Mouse (Mus musculus) adrenal gland, postnatal 10 days (tissue): ENCODE data around the gene Grb7. TPM values are rescaled to one million over a fixed set of nuclear protein-coding genes. Genes with fewer than 3 reads are reported as not detected.

ENCODE experiments used
- DNase-seq: peaks from one replicate; pipeline ENCODE4 v3.0.0; 2021; ENCODE audit warnings: mixed read lengths
- total RNA-seq, 2 experiments: library from RNA; stranded (reverse); gene quantifications; 2 replicates each; pipeline ENCODE4 v1.2.3; 2021

Gene Grb7
- total RNA-seq, 2 experiments from 2014 or later = 6.9 to 11.1 TPM

DNA sequence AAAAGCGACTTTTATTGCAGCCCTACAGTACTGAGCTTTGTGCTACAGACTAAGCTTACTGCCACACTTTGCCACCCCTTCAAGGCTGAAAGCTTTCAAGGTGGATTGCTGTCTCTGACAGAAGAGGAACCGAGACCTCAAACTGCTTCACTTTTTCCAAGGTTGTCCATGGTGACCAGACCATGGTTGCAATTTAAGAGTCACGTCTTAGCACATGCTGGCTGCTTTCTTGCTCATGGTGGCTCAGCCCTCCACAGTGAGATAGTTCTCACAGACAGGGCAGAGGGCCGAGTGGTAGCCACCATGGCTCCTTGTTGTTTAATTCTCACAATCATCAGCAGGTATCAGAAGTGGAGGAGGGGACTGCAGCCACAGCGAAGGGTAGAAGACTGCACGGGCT is 24.6 kb downstream of the Grb7 start:
- no peak for DNase-seq

DNA sequence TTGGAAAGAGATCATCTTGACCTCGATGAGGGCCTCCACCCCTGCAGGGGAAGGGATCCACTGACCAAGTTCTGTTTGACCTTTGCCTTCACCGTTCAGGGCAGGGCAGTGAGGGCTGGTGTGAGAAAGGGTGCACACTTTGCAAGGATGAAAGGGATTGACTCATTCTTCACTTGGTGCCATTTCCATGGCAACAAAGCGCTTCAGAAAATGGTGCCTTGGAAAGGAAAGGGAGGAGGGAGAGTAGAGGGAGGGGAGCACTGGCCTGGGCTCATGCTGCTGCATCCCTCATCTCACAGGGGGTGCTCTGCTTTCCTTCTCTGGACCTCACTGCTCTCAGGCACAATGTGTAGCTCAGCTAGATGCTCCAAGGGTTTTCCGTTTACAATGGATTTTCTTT is 26.5 kb downstream of the Grb7 start:
- DNase-seq = no peak

DNA sequence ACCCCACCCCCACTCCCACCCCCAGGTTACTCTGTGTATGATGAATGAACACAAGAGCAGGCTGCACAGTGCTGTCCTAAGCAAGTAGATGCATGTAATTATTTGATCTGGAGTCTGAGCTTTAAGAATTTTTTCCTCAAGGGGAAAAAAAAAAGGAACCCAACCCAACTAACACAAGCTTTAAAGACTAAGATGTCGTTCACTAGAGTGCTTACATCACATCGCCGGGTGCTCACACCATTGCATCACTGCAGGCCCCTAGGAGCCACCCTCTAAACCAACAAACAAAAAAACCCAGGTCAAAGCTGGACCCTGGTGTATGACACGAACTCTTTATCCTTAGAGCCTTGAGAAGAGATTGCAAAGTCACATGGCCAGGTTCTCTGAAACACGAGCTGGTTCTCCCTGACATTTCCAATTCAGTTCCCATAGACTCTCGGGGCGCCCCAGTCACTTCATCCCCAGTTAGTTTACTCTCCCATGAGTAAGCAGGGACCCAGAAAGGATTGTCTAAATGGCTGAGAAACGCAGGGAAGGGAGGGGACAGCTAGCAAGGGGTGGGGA is 27.8 kb downstream of the Grb7 start:
- DNase-seq = no peak

DNA sequence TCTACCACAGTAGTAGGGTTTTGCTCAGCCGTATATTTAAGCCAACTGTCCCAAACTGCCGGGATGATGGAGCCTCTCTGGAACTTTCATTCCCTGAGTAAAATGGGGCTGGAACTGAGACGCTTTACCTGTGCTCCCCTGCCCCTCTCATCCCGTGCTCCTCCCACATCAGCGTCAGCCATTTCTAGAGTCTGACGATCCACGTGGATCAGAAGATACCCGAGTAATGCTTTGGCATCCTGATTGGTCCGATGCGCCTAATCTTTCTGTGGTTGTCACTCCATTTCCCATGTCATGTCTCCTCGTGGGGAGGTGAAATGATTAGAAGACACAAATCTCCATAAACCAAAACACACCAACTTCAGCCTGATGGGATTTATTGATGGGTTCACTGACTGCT is 28.8 kb downstream of the Grb7 start:
- DNase-seq = no peak

DNA sequence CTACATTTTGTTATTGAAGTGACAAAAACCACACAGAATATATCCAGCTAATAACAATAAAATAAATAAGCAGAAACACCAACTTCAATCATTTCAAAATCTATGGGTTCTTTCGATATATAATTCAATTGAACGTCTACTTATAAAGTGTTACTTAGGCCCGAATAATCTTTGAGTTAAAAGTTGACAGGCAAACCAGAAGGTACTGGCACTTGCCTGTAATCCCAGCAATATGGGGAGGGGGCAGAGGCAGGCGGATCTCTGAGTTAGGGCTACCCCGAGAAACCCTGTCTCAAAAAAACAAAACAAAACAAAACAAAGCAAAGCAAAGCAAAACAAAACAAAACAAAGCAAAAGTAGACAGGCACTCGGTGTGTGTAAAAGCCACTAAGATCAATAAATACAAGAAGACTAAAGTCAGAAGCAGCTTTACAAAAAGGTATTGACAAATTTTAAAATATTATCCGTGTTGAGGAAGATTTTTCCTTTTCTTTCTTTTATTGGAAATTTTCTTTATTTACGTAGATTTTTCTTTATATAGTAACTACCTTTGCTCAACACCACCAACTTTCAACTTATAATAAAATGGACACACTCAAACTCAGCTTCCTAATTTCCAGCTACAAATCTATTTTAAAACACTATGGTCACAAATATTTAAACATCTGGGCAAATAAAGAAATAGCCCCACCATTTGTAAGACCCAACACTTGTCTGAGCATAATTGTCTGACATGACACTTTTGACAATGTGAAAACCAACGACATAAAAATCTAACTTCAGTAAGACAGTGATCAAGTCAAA is 29.6 kb downstream of the Grb7 start:
- no peak for DNase-seq

DNA sequence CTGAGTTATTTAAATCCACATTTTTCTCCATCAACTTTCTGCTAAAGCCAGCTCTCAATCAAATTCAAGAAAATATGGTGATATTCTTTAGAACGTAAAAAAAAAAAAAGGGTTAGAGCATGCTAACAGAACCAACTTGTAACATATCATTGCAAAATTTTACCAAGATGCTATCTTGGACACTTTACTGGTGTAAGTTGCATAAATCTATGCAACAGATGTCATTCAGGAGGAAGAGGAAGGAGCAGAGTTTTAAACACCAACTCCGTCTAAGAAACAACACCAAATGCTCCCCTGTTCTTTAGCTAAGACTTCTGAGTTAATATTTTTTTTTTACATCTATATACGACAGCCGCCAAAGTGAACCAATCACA is 30.2 kb downstream of the Grb7 start:
- DNase-seq = no peak

DNA sequence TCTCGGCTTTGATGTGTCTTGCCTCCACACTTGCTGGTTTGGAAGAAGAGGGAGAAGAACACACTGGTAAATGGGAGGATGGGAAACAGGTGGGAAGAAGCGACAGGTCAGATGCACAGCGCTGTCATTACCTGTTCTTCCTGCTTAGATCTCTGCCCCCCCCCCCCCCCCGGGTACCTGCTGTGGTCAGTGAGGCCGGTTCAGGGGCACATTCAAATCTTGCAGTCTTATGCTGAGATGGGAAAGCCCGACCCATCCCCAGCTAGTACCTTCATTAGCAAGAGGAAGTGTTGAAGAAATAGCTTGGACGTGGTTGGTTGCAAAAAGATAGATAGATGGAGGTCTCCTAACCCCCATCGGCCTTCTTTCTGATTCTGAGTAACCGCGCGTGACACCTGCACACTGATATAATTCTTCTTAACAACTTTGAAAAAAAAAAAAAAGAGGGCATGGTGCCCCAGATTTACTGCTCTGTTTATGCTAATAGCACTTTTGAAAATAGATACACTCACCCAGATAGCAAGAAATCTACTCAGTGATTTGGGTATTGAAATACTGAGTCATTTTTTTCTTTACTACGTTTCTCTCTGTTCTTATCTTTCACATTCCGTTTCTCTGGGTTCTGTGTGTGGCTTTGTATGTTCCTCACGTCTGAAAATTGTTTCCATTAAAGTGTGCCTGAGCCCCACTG is 31.0 kb downstream of the Grb7 start:
- no peak for DNase-seq

DNA sequence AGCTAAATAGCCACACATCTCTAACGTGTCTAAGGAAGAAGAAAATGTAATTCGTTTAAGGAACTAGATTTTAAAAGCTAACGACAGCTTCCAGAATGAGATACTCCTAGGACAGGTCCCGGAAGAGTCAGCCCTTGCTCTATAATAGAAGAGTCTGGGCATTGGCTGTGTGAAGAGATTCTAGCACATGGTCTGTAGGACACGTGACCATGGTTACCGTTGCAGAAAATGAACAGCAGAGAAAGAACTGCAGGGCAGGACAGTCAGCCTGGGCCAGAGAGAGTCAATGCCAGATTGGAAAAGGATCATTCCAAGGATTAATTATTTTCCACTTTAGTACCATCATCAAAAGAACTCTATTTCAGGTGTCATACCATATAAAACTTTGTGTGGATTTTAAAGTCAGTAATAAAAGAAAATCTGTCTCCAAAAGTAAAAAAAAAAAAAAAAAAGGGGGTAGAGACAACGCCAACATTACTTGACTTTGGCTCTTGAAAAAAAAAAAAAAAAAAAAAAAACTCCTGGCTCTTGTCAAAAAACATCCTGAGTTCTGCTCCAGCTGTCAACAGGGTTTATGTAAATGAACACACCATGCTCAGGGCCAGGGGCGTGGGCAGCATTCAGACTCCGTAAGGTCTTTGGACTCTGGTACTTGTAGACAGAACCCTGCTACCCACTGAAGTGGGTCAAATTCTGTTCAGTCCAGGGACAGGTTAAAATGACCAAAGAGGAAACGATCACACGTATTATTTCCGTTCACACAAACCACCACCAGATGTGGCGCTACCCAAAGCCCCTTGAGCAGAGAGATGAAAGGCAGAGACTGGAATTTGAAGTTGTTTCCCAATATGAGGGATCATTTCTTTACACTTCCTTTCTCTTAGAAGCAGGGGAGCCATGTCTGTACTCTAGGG is 33.1 kb downstream of the Grb7 start:
- DNase-seq = no peak

DNA sequence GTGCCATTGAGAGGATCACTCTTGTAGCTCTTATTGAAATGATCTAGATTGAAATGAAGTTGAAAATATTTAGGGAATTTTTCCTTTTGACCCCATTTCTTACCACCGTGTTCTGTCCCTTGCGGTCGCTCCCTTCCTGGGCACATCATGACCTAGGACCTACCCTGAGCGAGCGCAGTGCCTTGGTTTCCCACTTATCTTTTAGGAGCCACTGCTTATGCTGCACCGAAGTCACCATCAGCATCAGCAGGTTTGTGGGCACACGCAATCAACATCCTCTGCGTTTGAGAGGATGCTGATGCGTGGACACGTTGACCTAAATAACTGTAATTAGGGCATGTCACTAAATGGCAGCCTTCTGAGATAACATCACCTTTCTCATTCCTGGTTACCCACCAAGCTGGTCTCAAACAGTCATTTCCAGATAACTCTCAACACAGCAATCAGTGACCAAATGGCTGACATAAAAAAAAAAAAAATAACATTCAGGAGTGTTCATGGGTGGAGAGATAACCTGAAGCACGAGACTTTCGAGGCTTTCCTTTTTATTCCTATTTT is 33.8 kb downstream of the Grb7 start:
- DNase-seq = no peak

DNA sequence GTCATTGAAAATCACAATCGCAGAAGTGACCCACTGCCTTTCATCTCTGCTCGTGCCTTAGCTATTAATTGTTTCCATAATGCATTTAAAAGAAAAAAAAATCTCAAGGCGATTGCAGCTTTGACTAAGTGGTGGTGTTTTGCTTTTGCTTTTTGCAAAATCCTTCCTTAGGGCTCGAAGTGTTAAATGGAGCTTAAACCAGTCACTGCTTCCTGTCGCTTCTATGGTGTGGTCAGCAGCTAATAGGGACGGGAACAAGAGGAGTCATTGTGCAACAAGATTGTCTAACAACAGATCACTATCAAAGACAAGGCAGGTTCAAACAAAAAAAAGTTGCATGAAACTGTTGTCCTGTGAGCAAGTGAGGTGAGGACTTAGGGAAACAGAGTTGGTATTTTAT is 35.0 kb downstream of the Grb7 start:
- no peak for DNase-seq

DNA sequence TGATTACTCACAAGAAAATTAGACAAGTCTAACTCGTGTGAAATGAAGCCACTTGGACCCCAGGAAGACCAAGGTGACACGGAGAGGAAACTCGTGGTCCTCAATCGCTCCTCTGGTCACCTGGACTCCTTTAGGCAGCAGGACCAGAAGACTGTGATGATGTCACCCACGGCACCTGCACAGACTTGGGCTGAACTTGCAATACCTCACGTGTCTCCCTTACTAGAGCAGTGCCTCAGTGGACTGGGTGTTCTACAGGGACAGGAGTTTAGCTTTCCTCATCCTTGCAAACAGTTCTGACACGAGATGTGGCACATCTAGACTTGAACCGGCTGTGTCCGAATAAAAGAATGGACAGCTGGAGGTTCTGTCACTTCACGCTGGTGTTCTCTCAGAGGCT is 35.9 kb downstream of the Grb7 start:
- no peak for DNase-seq

DNA sequence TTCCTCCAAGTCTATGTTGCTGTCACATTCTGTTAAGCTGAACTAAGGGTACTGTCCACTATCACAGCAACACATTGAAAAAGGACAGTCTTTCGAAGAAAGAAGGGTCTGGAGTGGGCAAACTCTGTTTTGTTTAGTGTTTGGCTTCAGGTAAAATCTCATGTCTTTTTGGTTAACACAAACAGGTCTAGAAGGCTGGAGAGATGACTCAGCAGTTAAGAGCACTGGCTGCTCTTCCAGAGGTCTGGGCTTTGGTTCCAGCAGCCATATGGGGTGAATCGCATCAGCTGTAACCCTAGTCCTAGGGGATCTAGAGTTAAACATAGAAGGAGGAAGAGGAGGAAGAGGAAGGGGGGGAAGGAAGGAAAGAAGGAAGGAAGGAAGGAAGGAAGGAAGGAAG is 39.6 kb downstream of the Grb7 start:
- no peak for DNase-seq

DNA sequence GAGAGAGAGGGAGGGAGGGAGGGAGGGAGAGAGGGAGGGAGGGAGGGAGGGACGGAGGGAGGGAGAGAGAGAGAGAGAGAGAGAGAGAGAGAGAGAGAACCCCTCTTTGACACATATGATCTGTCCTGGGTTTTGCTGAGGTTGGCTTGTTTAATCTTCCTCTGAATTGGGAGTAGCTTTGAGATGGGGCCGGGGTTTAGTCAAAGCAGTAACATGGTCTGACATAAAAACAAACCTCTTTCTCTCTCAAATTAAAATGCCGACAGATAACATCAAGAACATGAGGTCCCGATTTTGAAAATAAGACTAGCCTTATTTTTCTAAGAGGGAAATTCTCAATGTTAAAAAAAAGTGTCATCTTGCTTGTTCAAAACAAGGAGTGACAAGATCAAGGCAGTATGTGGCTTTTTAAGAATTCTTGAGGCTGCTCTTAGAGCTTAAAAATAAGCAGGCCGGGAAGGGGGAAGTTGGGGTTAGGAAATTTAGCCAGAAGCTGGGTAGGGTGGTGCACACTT is 41.4 kb downstream of the Grb7 start:
- DNase-seq = no peak

DNA sequence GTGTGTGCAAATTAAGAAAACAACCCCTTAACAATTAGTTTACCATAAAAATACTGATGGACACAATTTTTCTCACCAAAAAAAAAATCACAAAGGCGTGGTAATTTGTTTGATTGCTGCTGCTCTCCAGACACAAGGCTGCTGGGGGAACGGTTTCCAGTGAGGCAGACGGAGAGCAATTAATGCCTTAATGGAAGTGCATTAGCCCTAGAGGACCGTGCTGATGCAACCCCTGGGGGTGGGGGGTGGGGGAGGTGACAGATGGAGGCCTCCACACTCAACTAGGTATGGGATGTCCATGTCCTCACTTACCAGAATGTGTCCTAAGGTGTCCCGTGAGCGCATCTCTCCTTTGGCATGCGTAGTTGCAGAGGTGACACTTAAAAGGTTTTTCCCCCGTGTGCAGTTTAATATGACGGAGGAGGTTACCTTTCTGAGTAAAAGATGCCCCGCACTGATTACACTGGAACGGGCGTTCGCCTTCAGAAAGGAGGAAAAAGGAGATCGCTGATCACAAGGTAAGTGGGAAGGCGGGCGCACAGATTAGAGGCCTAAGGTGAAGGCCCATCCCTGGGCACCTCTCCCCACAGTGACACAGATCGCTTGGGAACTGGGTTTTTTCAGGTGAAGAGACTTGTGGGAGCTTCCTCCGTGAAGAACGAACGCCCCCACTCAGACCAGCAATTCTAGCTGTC is 42.5 kb downstream of the Grb7 start:
- no peak for DNase-seq

DNA sequence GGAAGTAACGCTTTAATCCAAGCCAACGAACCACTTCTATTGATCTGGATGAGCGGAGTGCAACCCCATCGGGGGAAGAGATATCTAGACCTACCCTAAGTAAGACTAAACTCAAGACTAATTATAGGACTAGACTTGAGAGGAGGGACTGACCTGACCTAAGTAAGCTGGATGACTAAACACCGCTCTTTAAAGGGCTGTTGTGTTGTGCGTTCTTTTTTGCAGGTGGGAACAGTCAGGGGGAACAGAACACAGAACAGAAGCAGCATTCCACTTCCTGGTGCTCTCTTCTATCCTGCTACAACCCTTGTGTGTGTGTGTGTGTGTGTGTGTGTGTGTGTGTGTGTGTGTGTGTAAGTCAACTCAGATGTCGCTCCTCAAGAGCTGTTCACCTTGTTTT is 45.4 kb downstream of the Grb7 start:
- no peak for DNase-seq

DNA sequence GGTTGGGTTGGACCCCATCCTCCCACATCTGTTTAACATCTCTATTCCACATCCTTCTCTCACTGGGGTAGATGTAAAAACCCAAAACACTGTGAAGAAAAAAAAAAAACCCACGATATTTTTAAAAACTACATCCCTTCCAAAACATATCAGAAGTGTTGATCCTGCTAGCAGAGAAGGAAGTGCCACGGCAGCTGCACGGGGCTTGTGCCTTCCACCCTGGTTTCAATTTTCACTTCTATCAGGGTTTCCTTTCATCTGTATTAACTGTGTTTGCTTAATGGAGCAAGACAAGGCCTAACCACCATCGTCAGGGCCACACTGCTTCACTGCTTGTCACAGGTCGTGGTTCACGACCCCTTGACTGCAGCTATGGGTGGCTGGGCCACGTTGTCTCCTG is 46.8 kb downstream of the Grb7 start:
- no peak for DNase-seq

DNA sequence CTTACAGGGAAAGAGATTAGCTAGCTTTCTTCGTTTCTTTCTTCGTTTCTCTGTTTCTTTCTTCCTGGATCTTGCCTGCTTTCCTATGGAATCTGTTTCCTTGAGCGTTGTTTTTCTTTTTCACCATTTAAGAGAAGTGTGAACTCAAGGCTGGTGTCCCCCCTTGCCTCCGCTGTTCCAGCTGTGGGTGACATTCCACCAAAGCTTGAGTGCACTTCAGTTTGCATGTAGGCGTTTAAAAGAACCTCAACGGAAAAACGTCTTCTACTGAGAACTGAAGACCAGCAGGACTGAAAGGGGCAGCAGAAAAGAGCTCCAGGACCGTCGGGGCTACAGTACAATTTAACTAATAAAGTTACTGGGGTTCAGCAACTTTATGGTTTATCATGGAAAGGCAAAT is 47.2 kb downstream of the Grb7 start:
- no peak for DNase-seq

DNA sequence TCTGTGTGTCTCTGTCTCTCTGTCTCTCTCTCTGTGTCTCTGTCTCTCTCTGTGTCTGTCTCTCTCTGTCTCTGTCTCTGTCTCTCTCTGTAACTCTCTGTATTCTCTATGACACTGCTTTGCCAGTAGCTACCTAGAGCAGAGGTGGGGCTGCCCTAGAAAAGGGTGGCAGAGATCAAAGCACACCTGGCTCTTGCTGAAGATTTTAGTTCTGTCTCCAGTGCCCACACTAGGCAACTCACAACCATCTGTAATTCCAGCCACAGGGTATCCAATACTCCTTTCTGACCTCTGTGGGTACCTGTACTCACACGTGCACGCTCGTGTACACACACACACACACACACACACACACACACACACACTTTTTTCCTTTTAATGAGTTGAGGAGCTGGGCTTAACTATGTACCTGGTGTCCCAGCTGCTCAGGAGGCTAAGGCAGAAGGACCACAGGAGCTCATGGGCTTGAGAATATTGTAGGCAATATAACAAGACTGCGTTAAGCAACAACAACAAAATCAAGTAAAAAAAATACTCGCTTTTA is 49.1 kb downstream of the Grb7 start:
- no peak for DNase-seq

DNA sequence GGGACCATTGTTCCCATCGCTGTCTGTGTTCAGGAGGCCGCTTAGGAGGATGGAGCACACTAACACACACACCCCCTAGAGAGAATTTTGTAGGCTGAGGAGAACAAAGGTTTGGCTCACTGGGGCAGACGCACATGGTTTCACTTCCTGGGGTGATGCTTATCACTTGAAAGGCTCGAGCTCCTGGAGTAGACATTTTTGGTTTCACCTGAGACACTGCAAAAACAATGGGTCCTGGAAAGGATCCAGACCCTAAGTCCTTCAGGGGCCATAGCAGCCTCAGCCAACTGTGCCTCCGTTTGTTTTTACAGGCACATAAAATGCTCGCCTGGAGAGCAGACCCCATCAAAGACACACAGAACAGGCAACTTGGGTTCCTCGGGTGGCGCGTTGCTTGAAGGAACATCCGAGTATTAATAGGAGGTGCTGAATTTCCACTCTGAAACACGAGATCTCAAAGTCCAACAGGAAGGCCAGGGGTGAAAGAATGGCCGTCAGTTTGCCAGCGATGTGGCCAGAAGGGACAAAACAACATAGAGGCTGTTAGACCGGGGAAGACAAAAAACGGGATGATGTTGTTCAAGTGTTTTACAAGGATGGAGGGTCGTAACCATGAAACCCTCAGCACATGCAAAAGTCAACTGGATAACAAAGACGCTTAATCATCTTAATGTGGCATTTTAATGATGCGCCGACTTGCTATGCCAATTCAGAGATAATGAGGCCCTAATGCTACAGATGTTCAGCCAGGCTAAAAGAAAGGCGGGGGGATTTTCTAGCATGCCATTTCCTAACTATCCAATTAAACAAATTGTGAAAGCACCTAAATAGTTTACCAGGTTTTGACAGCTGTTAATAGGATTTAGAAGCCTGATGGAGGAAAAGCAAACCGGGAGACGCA is 51.4 kb downstream of the Grb7 start:
- DNase-seq = no peak

DNA sequence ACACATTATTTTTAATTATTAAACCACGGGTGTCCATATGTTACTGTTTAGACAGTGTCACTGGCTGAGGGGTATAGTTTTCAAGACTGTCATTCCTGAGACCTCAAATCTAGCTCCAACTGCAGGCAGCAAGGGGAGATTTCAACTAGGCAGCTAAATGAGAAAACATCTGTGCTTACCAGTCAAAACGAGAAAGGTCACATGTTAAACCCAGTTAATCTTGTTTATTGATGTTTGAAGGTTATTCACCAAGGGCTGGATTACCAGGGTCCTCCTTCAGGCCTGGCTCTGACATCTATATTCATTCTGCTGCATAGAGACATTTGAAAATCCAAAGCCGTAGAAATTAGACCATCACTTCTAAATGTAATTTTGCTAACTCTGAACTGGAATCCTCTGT is 58.7 kb downstream of the Grb7 start:
- no peak for DNase-seq
